Mouse (Mus musculus) small intestine, adult 2 months (tissue): Measurements from ENCODE around the gene Parp14. TPM values are rescaled to one million over a fixed set of nuclear protein-coding genes. Genes with fewer than 3 reads are reported as not detected.

Experiments
- H3K27ac ChIP-seq: fragments of 200-500 bp; 2 replicates; pipeline ENCODE4 v1.5.1; 2012; ENCODE audit warnings: low read depth, low read length, control low read depth, inconsistent platforms; ENCODE audit not compliant: insufficient read depth
- H3K27me3 ChIP-seq: fragments of 200-500 bp; 2 replicates; pipeline ENCODE4 v1.6.1; 2012; ENCODE audit warnings: mild to moderate bottlenecking, moderate library complexity, low read length, inconsistent platforms; ENCODE audit not compliant: control insufficient read depth, insufficient read depth
- H3K36me3 ChIP-seq: fragments of 200-500 bp; 2 replicates; pipeline ENCODE4 v1.6.1; 2012; ENCODE audit warnings: mild to moderate bottlenecking, low read length, control low read depth, inconsistent platforms; ENCODE audit not compliant: control insufficient read depth, insufficient read depth
- H3K4me1 ChIP-seq: fragments of 200-500 bp; 2 replicates; pipeline ENCODE4 v1.6.1; 2012; ENCODE audit warnings: low read length, inconsistent platforms, mixed read lengths; ENCODE audit not compliant: control insufficient read depth, insufficient read depth, insufficient read length
- H3K4me3 ChIP-seq: fragments of 200-500 bp; 2 replicates; pipeline ENCODE4 v1.5.1; 2012; ENCODE audit warnings: low read depth, mild to moderate bottlenecking, control low read depth, inconsistent platforms, low read length, moderate library complexity
- CTCF ChIP-seq: fragments of 200-500 bp; IDR thresholded peaks from 2 replicates; pipeline ENCODE4 v1.5.1; 2012; ENCODE audit warnings: low read depth, mild to moderate bottlenecking, control low read depth, inconsistent platforms, low read length, moderate library complexity, mixed read lengths; ENCODE audit not compliant: insufficient replicate concordance, insufficient read length; ENCODE audit errors: extremely low read depth
- POLR2A ChIP-seq: fragments of 200-500 bp; IDR thresholded peaks from 2 replicates; pipeline ENCODE4 v1.6.1; 2012; ENCODE audit warnings: low read depth, mild to moderate bottlenecking, control low read depth, inconsistent platforms, low read length, moderate library complexity
- WGBS: fragments of 180-500 bp; shearing (Covaris S2); methylation state at CpG from one replicate; pipeline ENCODE4 v1.1.7; 2018; 5-methylcytosine and 5-hydroxymethylcytosine counted together
- polyA plus RNA-seq: library from polyadenylated mRNA; depleted of rRNA; stranded (reverse); fragments of >200 nt; gene quantifications from 2 replicates; pipeline ENCODE4 v1.2.3, GENCODE M21; 2012

Parp14 gene
- polyA plus RNA-seq, 1 experiment, result 17.5 TPM

- H3K27ac ChIP-seq, result peak overlapping the region; percentile 93
- WGBS, result 2% methylated on average over 3 of the region's 3 CpGs
Measured at GRCm38 (mm10) chr16:35869126-35869525, 2.2 kb downstream of the Parp14 start.

GRCm38 (mm10) chr16:35867726-35868125 lies 3.6 kb downstream of the Parp14 start:
- 76% methylated on average over 11 of the region's 11 CpGs for WGBS
- peak overlapping the region; percentile 29; the same call in 1 of the 2 replicates for H3K4me3 ChIP-seq
- TF ChIP-seq CTCF, result no peak
- no peak for TF ChIP-seq POLR2A
- H3K4me1 ChIP-seq, result peaks cover 14% of the 10 kb centered on the region; the same call in 1 of the 2 replicates
- no peaks in the 10 kb centered on the region for H3K27me3 ChIP-seq
- H3K36me3 ChIP-seq, result peaks cover 34% of the 10 kb centered on the region
- H3K27ac ChIP-seq, result no peak overlapping the region

More at GRCm38 (mm10) chr16:35869126-35869525, 2.2 kb downstream of the Parp14 start:
- H3K27me3 ChIP-seq, result no peaks in the 10 kb centered on the region
- TF ChIP-seq POLR2A, result no peak
- TF ChIP-seq CTCF, result no peak
- H3K4me1 ChIP-seq, result peaks cover 14% of the 10 kb centered on the region; the same call in 1 of the 2 replicates
- H3K4me3 ChIP-seq, result peak overlapping the region; percentile 61
- H3K36me3 ChIP-seq, result peaks cover 23% of the 10 kb centered on the region

GRCm38 (mm10) chr16:35862057-35862456 lies 9.3 kb downstream of the Parp14 start:
- Histone ChIP-seq H3K4me1 (peaks cover 9% of the 10 kb centered on the region; the same call in 1 of the 2 replicates), H3K27ac (no peak overlapping the region), H3K36me3 (peaks cover 85% of the 10 kb centered on the region), H3K4me3 (no peak overlapping the region), H3K27me3 (no peaks in the 10 kb centered on the region)
- TF ChIP-seq POLR2A, result no peak
- peak; percentile 48; the same call in 1 of the 2 replicates for TF ChIP-seq CTCF
- WGBS, result 93% methylated on average over 1 of the region's 1 CpGs

GRCm38 (mm10) chr16:35860236-35860635 lies 11.1 kb downstream of the Parp14 start:
- H3K27ac ChIP-seq, result no peak overlapping the region
- H3K4me3 ChIP-seq, result no peak overlapping the region
- 86% methylated on average over 16 of the region's 16 CpGs for WGBS
- H3K36me3 ChIP-seq, result peaks cover 84% of the 10 kb centered on the region
- TF ChIP-seq CTCF (no peak), POLR2A (no peak)
- H3K27me3 ChIP-seq, result no peaks in the 10 kb centered on the region
- peaks cover 5% of the 10 kb centered on the region; the same call in 1 of the 2 replicates for H3K4me1 ChIP-seq

GRCm38 (mm10) chr16:35856766-35857165 lies 14.6 kb downstream of the Parp14 start:
- TF ChIP-seq CTCF, result no peak
- TF ChIP-seq POLR2A, result no peak

GRCm38 (mm10) chr16:35855846-35856245 lies 15.5 kb downstream of the Parp14 start:
- no peaks in the 10 kb centered on the region for H3K4me1 ChIP-seq
- TF ChIP-seq POLR2A (no peak), CTCF (no peak)
- WGBS, result 79% methylated on average over 4 of the region's 4 CpGs

More at GRCm38 (mm10) chr16:35856766-35857165, 14.6 kb downstream of the Parp14 start:
- no peak overlapping the region for H3K27ac ChIP-seq
- no peaks in the 10 kb centered on the region for H3K4me1 ChIP-seq
- H3K4me3 ChIP-seq, result no peak overlapping the region
- WGBS, result 90% methylated on average over 18 of the region's 18 CpGs
- H3K27me3 ChIP-seq, result no peaks in the 10 kb centered on the region
- peaks cover 75% of the 10 kb centered on the region for H3K36me3 ChIP-seq

GRCm38 (mm10) chr16:35847138-35847537 lies 24.2 kb downstream of the Parp14 start:
- H3K27me3 ChIP-seq, result no peaks in the 10 kb centered on the region
- no peak overlapping the region for H3K4me3 ChIP-seq
- peaks cover 48% of the 10 kb centered on the region for H3K36me3 ChIP-seq
- TF ChIP-seq POLR2A (no peak), CTCF (no peak)
- H3K27ac ChIP-seq, result no peak overlapping the region
- H3K4me1 ChIP-seq, result no peaks in the 10 kb centered on the region

More at GRCm38 (mm10) chr16:35855846-35856245, 15.5 kb downstream of the Parp14 start:
- Histone ChIP-seq H3K27ac (no peak overlapping the region), H3K27me3 (no peaks in the 10 kb centered on the region), H3K4me3 (no peak overlapping the region), H3K36me3 (peaks cover 66% of the 10 kb centered on the region)
